Mouse (Mus musculus): ENCODE measurements around the gene Ywhag.

DNA sequence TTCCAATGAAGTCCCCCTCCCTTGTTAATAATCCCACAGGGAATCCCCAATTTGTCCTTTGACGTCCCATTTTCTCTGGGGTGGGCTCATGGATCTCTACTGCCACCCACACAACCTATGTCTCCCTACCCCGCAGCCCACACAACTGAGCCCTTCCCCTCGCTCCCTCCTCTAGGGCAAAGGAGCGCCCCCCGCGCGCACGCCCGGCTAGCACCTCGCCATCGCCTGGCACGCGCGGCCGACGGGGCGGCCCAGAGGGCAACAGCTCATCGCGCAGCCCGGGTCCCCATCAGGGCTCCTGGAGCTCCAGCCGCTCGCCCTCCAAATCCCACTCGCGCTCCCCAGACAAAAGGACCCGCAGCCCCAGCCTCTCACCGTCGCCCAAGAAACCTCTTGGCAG, 65.8 kb downstream of the Ywhag start:
- TF ChIP-seq POLR2A (IDR thresholded peaks at IDR 0.05; ENCODE audit: borderline replicate concordance, control insufficient read depth, low read depth, low read length) (no peak), CTCF (IDR thresholded peaks at IDR 0.05; ENCODE audit: control insufficient read depth, insufficient read depth, low read length) (no peak)
